Mouse (Mus musculus) central nervous system, embryonic 14 days (tissue): ENCODE results near the gene D630003M21Rik. TPM values are rescaled to one million over a fixed set of nuclear protein-coding genes. Genes with fewer than 3 reads are reported as not detected.

Experiments used
- polyA plus RNA-seq: library from polyadenylated mRNA; depleted of rRNA; stranded (reverse); fragments of >200 nt; gene quantifications from 2 replicates; pipeline ENCODE4 v1.2.3, GENCODE M21; 2012; rRNA removed

D630003M21Rik gene
- polyA plus RNA-seq, result 3.1 and 5.2 TPM in 2 replicates

DNA sequence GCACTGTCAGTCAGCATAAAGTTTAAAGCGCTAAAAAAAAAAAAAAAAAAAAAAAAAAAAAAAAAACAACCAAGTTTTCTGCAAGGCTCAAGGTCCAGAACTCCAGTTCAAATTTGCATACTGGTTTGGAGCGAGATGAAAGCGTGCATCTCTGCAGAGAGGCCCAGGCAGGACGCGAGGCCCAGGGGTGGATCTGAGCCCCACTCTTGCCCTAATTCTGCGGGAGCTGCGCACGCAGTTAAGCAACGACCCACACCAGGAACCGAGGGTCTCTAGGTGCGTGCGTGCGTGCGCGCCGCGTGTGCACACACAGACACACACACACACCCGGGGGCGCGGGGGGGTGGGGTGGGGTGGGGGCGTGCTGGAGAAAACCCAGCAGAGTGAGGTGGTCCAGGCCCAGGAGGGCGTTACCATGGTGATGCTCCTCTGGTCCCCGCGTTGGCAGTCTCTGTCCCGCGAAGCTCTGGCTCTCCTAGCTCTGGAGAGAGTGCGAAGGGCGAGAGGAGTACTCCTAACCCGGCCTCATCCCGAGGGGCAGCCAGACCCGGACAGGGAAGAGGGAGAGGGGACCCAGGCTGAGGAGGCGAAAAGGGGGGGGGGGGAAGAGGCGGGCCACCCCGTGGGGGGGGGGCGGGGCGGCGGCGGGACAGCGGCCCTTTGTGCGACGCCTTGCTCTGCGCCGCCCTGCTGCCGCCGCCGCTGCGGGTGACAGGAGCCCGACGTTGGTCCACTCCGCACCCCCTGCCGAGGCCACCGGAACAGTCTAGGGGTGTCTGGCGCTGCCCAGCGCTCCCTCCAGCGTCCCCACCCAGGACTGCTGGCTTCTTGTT, at the start of gene D630003M21Rik:
D630003M21Rik (minus strand) TSS at position 553 of the 833 bp plus-strand sequence.

DNA sequence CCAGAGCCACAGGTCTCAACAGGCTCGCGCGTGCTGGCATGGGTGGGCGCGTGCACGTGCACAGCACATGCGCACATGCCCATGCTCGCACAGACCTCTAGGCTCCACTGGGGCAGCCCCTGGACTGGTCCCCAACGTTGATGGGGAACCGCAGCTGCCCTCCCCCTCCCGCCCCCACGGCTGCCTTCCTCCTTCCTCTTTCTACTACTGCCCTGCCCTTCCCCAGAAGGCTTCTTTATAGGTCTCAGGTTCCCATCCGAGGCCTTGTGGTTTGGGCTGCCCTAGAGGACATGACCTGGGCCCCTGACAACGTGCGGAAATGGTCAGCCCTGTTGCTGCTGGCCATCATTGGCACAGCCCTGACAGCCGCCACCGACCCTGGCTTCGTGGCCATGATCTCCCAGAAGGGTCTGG, 29.0 kb upstream of the D630003M21Rik start, which contains the start of gene Bpi:
Bpi (plus strand) TSS at position 90 of the 414 bp plus-strand sequence.

DNA sequence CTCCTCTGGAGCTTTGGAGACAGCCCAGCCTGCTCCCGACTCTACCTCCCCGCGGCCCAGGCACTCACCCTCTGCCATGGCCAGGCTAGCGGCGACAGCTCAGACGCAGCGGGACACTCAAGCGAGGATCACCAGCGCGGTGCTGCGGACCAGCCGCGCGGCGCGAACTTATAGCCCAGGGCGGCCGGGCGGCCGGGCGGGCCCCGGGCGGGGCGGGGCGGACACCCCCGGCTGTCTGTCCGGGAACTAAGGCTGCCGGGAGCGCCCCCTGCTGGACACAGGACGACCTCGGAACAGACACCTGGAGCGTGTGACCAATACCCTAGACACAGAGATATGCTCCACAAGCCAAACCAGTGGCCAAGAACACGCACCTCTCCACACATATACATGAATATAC, 82.8 kb downstream of the D630003M21Rik start, which contains the start of gene Tgm2:
Tgm2 (minus strand) TSS at position 214 of the 400 bp plus-strand sequence.

Other genes with a start within 250 kb of the D630003M21Rik start
- gene Tti1, start 200.8 kb downstream of the D630003M21Rik start, polyA plus RNA-seq, result 20.1 and 21.7 TPM in 2 replicates
- 25.7 TPM in 2 replicates for gene Rprd1b, start 200.7 kb downstream of the D630003M21Rik start, polyA plus RNA-seq
- gene Tgm2, start 82.8 kb downstream of the D630003M21Rik start, polyA plus RNA-seq, result 7.7 and 13.9 TPM in 2 replicates
- not detected in 2 replicates for gene Bpi, start 28.9 kb upstream of the D630003M21Rik start, polyA plus RNA-seq
- gene Lbp, start 77.3 kb upstream of the D630003M21Rik start, polyA plus RNA-seq, result 3.6 and 6.2 TPM in 2 replicates
- gene Snhg11, start 146.4 kb upstream of the D630003M21Rik start, polyA plus RNA-seq, result 451 and 567 TPM in 2 replicates
- gene Ralgapb, start 180.6 kb upstream of the D630003M21Rik start, polyA plus RNA-seq, result 30.8 and 34.8 TPM in 2 replicates